Mouse (Mus musculus) MEL (cell line): ENCODE measurements around the gene Scap. TPM values are rescaled to one million over a fixed set of nuclear protein-coding genes. Genes with fewer than 3 reads are reported as not detected.

ENCODE experiments used
- DNase-seq: peaks from one replicate; pipeline ENCODE4 v3.0.0; 2011; ENCODE audit warnings: low read depth, low spot score
- H3K27ac ChIP-seq: 2 replicates; pipeline ENCODE4 v1.5.1; 2012; ENCODE audit warnings: low read depth, mild to moderate bottlenecking, control low read depth, low read length, moderate library complexity; ENCODE audit not compliant: control insufficient read depth
- H3K27me3 ChIP-seq, 2 experiments: fragments of 150-350 bp in 1 of 2; sonication (generic) in 1 of 2; 2 replicates each; pipeline ENCODE4 v1.6.1; 2012; ENCODE audit warnings: low read length in 2 of 2, mild to moderate bottlenecking in 2 of 2, improper control_type of control experiment in 1 of 2, moderate library complexity in 1 of 2; ENCODE audit not compliant: insufficient read depth in 2 of 2, control insufficient read depth in 1 of 2
- H3K36me3 ChIP-seq, 2 experiments: 2 replicates each; pipeline ENCODE4 v1.6.1; 2012 to 2014; ENCODE audit warnings: low read length in 2 of 2, improper control_type of control experiment in 1 of 2, inconsistent platforms in 1 of 2, mild to moderate bottlenecking in 1 of 2; ENCODE audit not compliant: insufficient read depth in 2 of 2, control insufficient read depth in 1 of 2
- H3K4me1 ChIP-seq, 2 experiments: fragments of 150-350 bp in 1 of 2; sonication (generic) in 1 of 2; 2 replicates each; pipeline ENCODE4 v1.6.1; 2012; ENCODE audit warnings: low read length in 2 of 2, improper control_type of control experiment in 1 of 2, mild to moderate bottlenecking in 1 of 2; ENCODE audit not compliant: insufficient read depth in 2 of 2, control insufficient read depth in 1 of 2
- H3K4me3 ChIP-seq, 2 experiments: fragments of 150-350 bp in 1 of 2; sonication (generic) in 1 of 2; 2 replicates each; pipeline ENCODE4 v1.5.1; 2012; ENCODE audit warnings: low read depth in 2 of 2, low read length in 2 of 2, mild to moderate bottlenecking in 2 of 2, moderate library complexity in 2 of 2, control low read depth in 1 of 2, improper control_type of control experiment in 1 of 2; ENCODE audit not compliant: control insufficient read depth in 1 of 2, insufficient read depth in 1 of 2
- H3K79me2 ChIP-seq: 2 replicates; pipeline ENCODE4 v1.6.1; 2012; ENCODE audit warnings: mild to moderate bottlenecking, low read length, moderate library complexity; ENCODE audit not compliant: control insufficient read depth, poor library complexity, insufficient read depth
- H3K9ac ChIP-seq: 2 replicates; pipeline ENCODE4 v1.6.1; 2012; ENCODE audit warnings: low read depth, mild to moderate bottlenecking, control low read depth, low read length, moderate library complexity; ENCODE audit not compliant: control insufficient read depth, poor library complexity, severe bottlenecking
- H3K9me3 ChIP-seq: fragments of 150-350 bp; sonication (generic); replicated peaks from 2 replicates; pipeline ENCODE4 v1.6.1; 2012; ENCODE audit warnings: mild to moderate bottlenecking, low read length, improper control_type of control experiment, moderate library complexity; ENCODE audit not compliant: insufficient read depth
- BHLHE40 ChIP-seq: IDR thresholded peaks from 2 replicates; pipeline ENCODE4 v1.6.1; 2012; ENCODE audit warnings: low read depth, mild to moderate bottlenecking, inconsistent platforms, low read length, improper control_type of control experiment, borderline replicate concordance
- CHD1 ChIP-seq: IDR thresholded peaks from 2 replicates; pipeline ENCODE4 v1.6.1; 2012; ENCODE audit warnings: low read depth, mild to moderate bottlenecking, inconsistent platforms, low read length, improper control_type of control experiment
- E2F4 ChIP-seq: IDR thresholded peaks from 2 replicates; pipeline ENCODE4 v1.6.1; 2011; ENCODE audit warnings: low read depth, low read length, improper control_type of control experiment, borderline replicate concordance
- ELF1 ChIP-seq: IDR thresholded peaks from 2 replicates; pipeline ENCODE4 v1.6.1; 2014; ENCODE audit warnings: low read depth, mild to moderate bottlenecking, inconsistent platforms, low read length, improper control_type of control experiment, moderate library complexity
- GATA1 ChIP-seq: IDR thresholded peaks from 2 replicates; pipeline ENCODE4 v1.6.1; 2011; ENCODE audit warnings: low read depth, low read length, improper control_type of control experiment
- HCFC1 ChIP-seq: IDR thresholded peaks from 2 replicates; pipeline ENCODE4 v1.6.1; 2012; ENCODE audit warnings: low read depth, mild to moderate bottlenecking, inconsistent platforms, low read length, improper control_type of control experiment, moderate library complexity
- KAT2A ChIP-seq: conservative IDR thresholded peaks from 2 replicates; pipeline ENCODE4 v1.6.1; 2012; ENCODE audit warnings: low read depth, low read length, improper control_type of control experiment, inconsistent platforms
- MAFK ChIP-seq: IDR thresholded peaks from 2 replicates; pipeline ENCODE4 v1.6.1; 2011; ENCODE audit warnings: low read depth, mild to moderate bottlenecking, low read length, improper control_type of control experiment, borderline replicate concordance
- MAZ ChIP-seq: IDR thresholded peaks from 2 replicates; pipeline ENCODE4 v1.6.1; 2012; ENCODE audit warnings: low read depth, mild to moderate bottlenecking, inconsistent platforms, low read length, improper control_type of control experiment
- MEF2A ChIP-seq: IDR thresholded peaks from 2 replicates; pipeline ENCODE4 v1.6.1; 2014; ENCODE audit warnings: low read depth, mild to moderate bottlenecking, inconsistent platforms, low read length, improper control_type of control experiment; ENCODE audit not compliant: poor library complexity, insufficient replicate concordance, severe bottlenecking; ENCODE audit errors: extremely low read depth
- MYB ChIP-seq: IDR thresholded peaks from 2 replicates; pipeline ENCODE4 v1.6.1; 2011; ENCODE audit warnings: mild to moderate bottlenecking, low read depth, low read length, improper control_type of control experiment
- MYC ChIP-seq: IDR thresholded peaks from 2 replicates; pipeline ENCODE4 v1.6.1; 2011; ENCODE audit warnings: low read depth, mild to moderate bottlenecking, low read length, improper control_type of control experiment, moderate library complexity
- NRF1 ChIP-seq: IDR thresholded peaks from 2 replicates; pipeline ENCODE4 v1.6.1; 2014; ENCODE audit warnings: low read depth, mild to moderate bottlenecking, inconsistent platforms, low read length, improper control_type of control experiment, moderate library complexity; ENCODE audit not compliant: poor library complexity, insufficient read depth, severe bottlenecking
- POLR2A ChIP-seq, 2 experiments: IDR thresholded peaks; 2 replicates each; pipeline ENCODE4 v1.6.1; 2011 to 2012; ENCODE audit warnings: low read length in 2 of 2, mild to moderate bottlenecking in 2 of 2, control low read depth in 1 of 2, improper control_type of control experiment in 1 of 2, low read depth in 1 of 2, moderate library complexity in 1 of 2; ENCODE audit not compliant: control insufficient read depth in 1 of 2, insufficient read depth in 1 of 2, poor library complexity in 1 of 2
- RAD21 ChIP-seq: IDR thresholded peaks from 2 replicates; pipeline ENCODE4 v1.6.1; 2011; ENCODE audit warnings: mild to moderate bottlenecking, low read depth, low read length, improper control_type of control experiment
- SIN3A ChIP-seq: IDR thresholded peaks from 2 replicates; pipeline ENCODE4 v1.6.1; 2012; ENCODE audit warnings: low read length, improper control_type of control experiment, inconsistent platforms
- SMC3 ChIP-seq: IDR thresholded peaks from 2 replicates; pipeline ENCODE4 v1.6.1; 2011; ENCODE audit warnings: low read depth, low read length, improper control_type of control experiment
- TBP ChIP-seq: IDR thresholded peaks from 2 replicates; pipeline ENCODE4 v1.8.0; 2011; ENCODE audit warnings: low read depth, low read length, improper control_type of control experiment
- UBTF ChIP-seq: IDR thresholded peaks from 2 replicates; pipeline ENCODE4 v1.6.1; 2012; ENCODE audit warnings: low read depth, mild to moderate bottlenecking, inconsistent platforms, low read length, improper control_type of control experiment, moderate library complexity, borderline replicate concordance; ENCODE audit not compliant: insufficient read depth
- USF1 ChIP-seq: IDR thresholded peaks from 2 replicates; pipeline ENCODE4 v1.6.1; 2014; ENCODE audit warnings: low read depth, mild to moderate bottlenecking, inconsistent platforms, low read length, improper control_type of control experiment, moderate library complexity
- USF2 ChIP-seq, 2 experiments: IDR thresholded peaks; 2 replicates each; pipeline ENCODE4 v1.6.1; 2011 to 2012; ENCODE audit warnings: improper control_type of control experiment in 2 of 2, low read length in 2 of 2, borderline replicate concordance in 1 of 2, inconsistent platforms in 1 of 2, low read depth in 1 of 2, mild to moderate bottlenecking in 1 of 2; ENCODE audit not compliant: insufficient read depth in 1 of 2
- ZC3H11A ChIP-seq: IDR thresholded peaks from 2 replicates; pipeline ENCODE4 v1.6.1; 2012; ENCODE audit warnings: low read depth, mild to moderate bottlenecking, inconsistent platforms, low read length, improper control_type of control experiment
- ZMIZ1 ChIP-seq: IDR thresholded peaks from 2 replicates; pipeline ENCODE4 v1.6.1; 2012; ENCODE audit warnings: low read depth, mild to moderate bottlenecking, inconsistent platforms, low read length, improper control_type of control experiment, moderate library complexity
- ZNF384 ChIP-seq: IDR thresholded peaks from 2 replicates; pipeline ENCODE4 v1.6.1; 2012; ENCODE audit warnings: low read depth, mild to moderate bottlenecking, inconsistent platforms, low read length, improper control_type of control experiment
- polyA plus RNA-seq, 2 experiments: library from polyadenylated mRNA; stranded (reverse) in 1 of 2; unstranded in 1 of 2; fragments of >175 nt in 1 of 2; fragments of >200 nt in 1 of 2; gene quantifications; 2 replicates each; pipeline versions ENCODE4 v1.2.1 to v1.2.4; 2012; ENCODE audit warnings: low replicate concordance in 2 of 2, low read depth in 1 of 2; ENCODE audit not compliant: insufficient read length in 2 of 2, insufficient read depth in 1 of 2, missing spikeins in 1 of 2
- total RNA-seq: library from RNA; depleted of rRNA; stranded (reverse); fragments of 300-350 nt; gene quantifications from 2 replicates; pipeline ENCODE4 v1.2.3, GENCODE M21; 2012

The Scap gene
- total and polyA plus RNA-seq, 3 experiments = 59.4 to 88.8 TPM; not detected in 1

GRCm38 (mm10) chr9:110390843-110391242, 57.8 kb downstream of the Scap start:
- Histone ChIP-seq H3K4me1 (no peaks in the 10 kb centered on the region), H3K36me3 (peaks cover 0 to 9% of the 10 kb centered on the region in 2 experiments; a peak in 2 of 4 replicates), H3K9me3 (no peaks in the 10 kb centered on the region)

GRCm38 (mm10) chr9:110393295-110393694, 60.2 kb downstream of the Scap start:
- Histone ChIP-seq H3K9ac (no peak overlapping the region), H3K79me2 (no peaks in the 10 kb centered on the region), H3K4me3 (no peak overlapping the region), H3K36me3 (peaks cover 0 to 13% of the 10 kb centered on the region in 2 experiments; a peak in 2 of 4 replicates), H3K9me3 (no peaks in the 10 kb centered on the region), H3K27ac (no peak overlapping the region), H3K4me1 (no peaks in the 10 kb centered on the region), H3K27me3 (no peaks in the 10 kb centered on the region)
- TF ChIP-seq MAFK = no peak
- no peak for TF ChIP-seq TBP
- TF ChIP-seq E2F4 = no peak
- no peak for TF ChIP-seq MAZ
- no peak for TF ChIP-seq ELF1
- TF ChIP-seq SIN3A = no peak
- no peak for TF ChIP-seq USF1
- TF ChIP-seq ZC3H11A = no peak
- TF ChIP-seq GATA1 = no peak
- TF ChIP-seq BHLHE40 = no peak
- no peak for TF ChIP-seq KAT2A
- no peak for TF ChIP-seq HCFC1
- no peak for TF ChIP-seq UBTF
- TF ChIP-seq MYC = no peak
- DNase-seq = no peak

More at GRCm38 (mm10) chr9:110390843-110391242, 57.8 kb downstream of the Scap start:
- H3K27ac ChIP-seq = no peak overlapping the region
- H3K4me3 ChIP-seq = no peak overlapping the region
- DNase-seq = no peak
- H3K9ac ChIP-seq = no peak overlapping the region
- H3K79me2 ChIP-seq = no peaks in the 10 kb centered on the region
- H3K27me3 ChIP-seq = no peaks in the 10 kb centered on the region
- TF ChIP-seq MEF2A (no peak), HCFC1 (no peak), UBTF (no peak), MYC (no peak), GATA1 (no peak), CHD1 (no peak), ZNF384 (no peak), MYB (no peak), NRF1 (no peak), KAT2A (no peak), RAD21 (no peak), BHLHE40 (no peak), ELF1 (no peak), POLR2A (IDR thresholded peaks at IDR 0.05; ENCODE audit: control insufficient read depth in 1 of 2, insufficient read depth in 1 of 2, low read depth in 1 of 2, low read length in 2 of 2, poor library complexity in 1 of 2) (no peak), MAFK (no peak), USF2 (IDR thresholded peaks at IDR 0.05; ENCODE audit: borderline replicate concordance in 1 of 2, insufficient read depth in 1 of 2, low read depth in 1 of 2, low read length in 2 of 2) (no peak), ZMIZ1 (no peak), SMC3 (no peak), ZC3H11A (no peak)
